Mouse (Mus musculus) erythroblast, adult 5-6 weeks (primary cell): ENCODE results near the gene Nfib. TPM values are rescaled to one million over a fixed set of nuclear protein-coding genes. Genes with fewer than 3 reads are reported as not detected.

Source experiments
- ATAC-seq: replicated peaks from 2 replicates; pipeline ENCODE4 v1.8.0; 2016; ENCODE audit warnings: moderate number of reproducible peaks, mild to moderate bottlenecking, moderate TSS enrichment, inconsistent platforms; ENCODE audit not compliant: poor library complexity, low FRiP score, severe bottlenecking
- total RNA-seq, 2 experiments: library from RNA; stranded (forward) in 1 of 2; stranded (reverse) in 1 of 2; fragments of 150-400 nt in 1 of 2; fragments of 200-764, 138-1000 nt in 1 of 2; gene quantifications; 2 replicates each; pipeline versions ENCODE4 v1.2.3 to v1.2.4; 2015 to 2017; ENCODE audit warnings: low replicate concordance in 2 of 2

Nfib gene
- total RNA-seq, 2 experiments from 2014 or later = not detected

DNA sequence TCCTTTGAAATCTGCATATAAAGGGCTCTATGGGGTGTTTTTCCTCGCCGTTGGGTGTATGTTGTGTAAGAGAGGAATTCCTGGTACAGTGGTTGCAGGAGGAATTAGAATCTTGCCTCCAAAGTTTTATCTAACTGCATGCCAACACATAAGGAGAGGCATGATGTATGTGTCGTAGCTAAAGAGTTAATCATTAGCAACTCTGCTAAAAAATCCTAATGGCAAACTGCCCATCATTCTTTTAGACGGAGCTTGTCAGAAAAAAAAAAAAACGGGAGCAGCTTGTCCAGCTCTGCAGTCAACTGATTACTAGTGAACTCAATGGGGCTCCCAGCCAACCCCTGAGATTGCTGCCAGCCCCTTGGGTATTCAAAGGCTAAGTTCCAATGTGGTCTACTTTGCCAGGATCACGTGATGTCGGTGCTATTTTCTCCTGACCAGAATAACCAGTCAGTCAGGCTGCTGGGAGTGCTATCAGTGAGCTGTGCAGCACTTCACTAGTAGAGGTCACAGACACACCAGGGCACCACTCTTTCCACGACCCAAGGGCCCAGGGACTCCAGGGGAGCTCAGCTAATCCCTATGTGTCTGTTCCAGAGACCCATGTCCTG, 258.4 kb downstream of the Nfib start:
- no peak for ATAC-seq

DNA sequence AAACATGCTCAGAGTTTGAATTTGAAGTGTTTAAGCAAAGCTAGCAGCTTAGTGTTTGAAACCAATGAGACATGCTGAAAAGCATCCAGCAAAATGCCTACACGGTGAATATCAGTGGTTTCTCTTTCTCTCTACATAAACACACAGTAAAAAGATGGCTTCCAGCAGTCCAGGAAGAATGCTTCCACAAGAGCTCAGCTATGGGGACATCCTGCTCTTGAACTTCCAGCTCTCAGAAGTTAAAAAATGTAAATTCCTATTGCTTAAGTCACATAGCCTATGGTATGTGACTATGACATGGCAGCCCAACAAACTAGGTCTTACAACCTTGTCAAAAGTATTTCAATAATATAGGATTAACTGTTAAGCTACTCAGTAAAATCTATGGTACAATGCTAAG, 261.5 kb downstream of the Nfib start:
- no peak for ATAC-seq

DNA sequence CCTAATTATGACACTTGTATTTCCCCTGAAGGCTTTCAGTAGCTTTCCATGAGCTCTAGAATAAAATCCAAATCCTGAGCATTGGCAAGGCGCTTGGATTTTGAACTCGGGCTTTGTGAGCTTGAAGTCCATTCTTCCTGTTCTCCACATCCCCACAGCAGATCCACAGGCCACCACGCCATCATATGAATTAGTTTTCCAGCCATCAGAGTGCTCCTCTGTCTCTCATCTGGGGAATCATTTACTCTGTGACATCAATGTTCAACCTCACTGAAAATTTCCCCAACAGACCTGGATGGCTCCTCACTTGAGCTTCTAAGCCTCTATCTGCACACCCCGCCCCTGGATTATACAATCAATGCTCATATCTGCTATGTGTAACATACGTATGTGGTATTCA, 262.1 kb downstream of the Nfib start:
- ATAC-seq = no peak

DNA sequence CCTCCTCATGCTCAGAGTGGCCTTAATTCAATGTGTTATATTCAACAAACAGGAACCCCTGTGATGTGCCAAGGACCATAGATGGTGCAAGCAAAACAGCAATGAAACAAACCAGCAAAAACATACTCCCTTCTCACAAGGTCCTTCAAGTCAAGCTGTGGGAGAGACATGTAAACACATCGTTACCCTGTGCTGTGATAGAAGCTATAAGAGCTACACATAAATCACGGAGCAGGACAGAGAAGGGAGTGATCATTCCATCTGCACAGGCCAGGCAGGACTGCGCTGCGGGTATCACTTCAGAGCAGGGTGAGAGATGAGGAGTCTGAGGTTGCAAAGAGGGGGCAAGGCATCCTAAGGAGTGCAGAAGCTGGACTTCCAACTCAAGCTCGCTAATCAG, 262.5 kb downstream of the Nfib start:
- no peak for ATAC-seq

DNA sequence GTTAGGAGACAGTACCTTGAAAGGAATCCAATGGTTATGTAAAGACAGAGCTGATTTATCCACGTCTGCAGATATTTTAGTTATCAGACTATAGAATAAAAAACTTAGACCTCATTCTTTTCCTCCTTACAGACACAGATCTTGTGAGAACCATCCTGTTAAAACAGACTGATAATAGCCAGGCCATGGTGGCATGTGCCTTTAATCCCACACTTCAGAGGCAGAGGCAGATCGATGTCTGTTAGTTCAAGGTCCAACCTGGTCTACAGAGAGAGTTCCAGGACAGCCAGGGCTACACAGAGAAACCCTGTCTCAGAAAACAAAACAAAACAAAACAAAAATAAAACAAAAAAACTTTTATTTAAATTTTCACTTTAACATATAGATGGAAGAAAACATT, 264.9 kb downstream of the Nfib start:
- no peak for ATAC-seq

DNA sequence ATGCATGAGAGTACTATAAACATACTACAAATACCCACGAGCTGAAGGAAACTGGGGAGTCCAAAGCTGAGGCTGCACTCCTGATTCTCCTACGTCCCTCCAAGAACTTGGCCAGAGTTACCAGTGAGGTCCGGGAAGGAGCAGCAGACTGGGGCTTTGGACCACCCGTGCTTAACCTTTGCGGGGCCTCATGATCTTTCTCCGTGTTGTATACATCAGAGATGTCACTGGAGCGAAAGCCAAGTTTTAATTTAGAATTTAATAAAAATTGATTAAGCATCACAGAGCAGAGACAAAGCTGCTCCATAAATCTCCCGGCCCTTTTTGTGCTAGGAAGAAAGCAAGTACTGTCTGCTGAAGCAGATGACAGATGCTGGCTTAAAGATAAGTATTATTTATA, 265.7 kb downstream of the Nfib start:
- no peak for ATAC-seq

DNA sequence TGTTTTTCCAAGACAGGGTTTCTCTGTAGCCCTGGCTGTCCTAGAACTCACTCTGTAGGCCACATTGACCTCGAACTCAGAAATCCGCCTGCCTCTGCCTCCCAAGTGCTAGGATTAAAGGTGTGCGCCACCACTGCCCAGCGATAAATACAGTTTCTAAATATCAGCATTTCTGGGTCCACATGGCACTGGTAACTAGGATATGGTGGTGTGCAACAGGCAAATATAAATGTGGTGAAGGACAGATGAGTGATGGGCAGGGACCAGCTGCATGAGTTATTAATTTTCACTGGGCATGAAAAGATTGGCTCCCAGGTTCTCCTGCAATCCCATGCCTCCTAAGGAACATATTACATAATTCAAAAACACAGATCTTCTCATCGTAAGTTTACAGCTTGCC, 266.9 kb downstream of the Nfib start:
- no peak for ATAC-seq

DNA sequence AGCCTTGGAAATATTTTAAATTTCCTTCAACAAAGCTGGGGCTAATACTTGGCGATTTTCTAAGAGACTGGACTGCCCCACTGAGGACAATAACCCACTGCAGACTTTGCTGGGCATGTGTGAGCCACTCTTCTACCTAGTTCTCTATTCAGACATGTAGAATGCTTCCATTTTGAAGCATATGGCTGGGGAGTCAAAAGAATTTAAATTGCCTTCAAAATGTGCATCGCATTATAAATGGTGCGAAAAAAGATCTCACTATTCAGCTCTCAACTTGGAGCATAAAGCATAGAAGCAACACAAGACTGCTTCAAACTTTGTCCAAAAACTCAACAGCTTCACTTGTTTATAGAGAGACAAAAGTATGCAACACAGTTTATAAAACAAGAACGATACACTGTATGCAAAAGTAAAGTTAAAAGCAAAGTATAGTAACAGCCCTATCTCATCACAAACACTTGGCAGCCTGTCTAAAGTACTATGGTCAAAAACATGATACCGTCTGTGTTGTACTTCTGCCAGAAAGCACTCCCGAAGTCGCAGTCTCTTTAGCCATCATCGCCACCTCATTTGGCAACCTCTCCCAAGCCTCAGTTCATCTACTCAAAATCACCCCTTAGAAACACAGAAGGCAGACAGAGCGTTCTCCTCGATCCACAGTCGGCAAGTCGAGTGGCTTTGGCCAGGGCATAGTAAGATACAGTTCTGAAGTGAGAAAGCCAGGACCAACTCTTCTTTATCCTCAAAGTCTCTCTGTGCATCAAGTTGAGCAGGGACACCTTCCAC, 267.8 kb downstream of the Nfib start:
- no peak for ATAC-seq

DNA sequence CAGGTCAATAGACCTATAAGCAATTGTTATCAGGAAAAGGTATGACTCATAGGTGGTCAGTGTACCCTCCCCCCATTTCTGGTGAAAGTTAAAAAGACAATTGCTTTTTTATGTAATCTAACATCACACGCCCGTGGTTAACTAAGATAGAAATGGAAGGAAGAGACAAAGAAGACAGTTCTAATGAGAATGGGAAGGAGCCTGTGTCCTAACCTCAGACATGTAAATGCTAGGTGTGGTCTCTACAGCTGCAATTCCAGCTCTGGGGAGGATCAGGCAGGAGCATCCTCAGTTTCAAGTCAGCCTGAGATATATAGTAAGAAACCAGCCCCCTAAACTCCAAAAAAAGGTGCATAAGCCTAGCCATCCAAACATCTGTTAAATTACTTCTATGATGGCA, 268.9 kb downstream of the Nfib start:
- ATAC-seq = no peak

DNA sequence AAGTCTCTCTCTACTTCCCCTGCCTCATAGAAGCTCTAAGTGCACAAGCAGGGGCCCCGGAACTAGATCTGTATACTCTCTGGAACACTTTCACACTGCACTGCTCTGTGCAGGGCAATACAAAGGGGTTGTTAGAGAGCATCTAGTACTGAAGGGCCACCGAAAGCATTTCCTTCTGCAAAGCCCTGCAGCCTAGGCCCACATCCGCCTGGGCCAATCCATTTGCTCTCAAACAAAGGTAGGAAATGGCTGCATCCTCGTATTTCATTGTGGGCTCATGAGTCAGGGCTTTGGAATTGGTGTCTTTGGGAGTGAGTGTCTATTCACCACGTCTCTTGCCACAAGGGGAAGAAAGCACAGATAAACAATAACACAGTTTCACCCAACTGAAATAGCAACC, 269.8 kb downstream of the Nfib start:
- ATAC-seq = no peak

DNA sequence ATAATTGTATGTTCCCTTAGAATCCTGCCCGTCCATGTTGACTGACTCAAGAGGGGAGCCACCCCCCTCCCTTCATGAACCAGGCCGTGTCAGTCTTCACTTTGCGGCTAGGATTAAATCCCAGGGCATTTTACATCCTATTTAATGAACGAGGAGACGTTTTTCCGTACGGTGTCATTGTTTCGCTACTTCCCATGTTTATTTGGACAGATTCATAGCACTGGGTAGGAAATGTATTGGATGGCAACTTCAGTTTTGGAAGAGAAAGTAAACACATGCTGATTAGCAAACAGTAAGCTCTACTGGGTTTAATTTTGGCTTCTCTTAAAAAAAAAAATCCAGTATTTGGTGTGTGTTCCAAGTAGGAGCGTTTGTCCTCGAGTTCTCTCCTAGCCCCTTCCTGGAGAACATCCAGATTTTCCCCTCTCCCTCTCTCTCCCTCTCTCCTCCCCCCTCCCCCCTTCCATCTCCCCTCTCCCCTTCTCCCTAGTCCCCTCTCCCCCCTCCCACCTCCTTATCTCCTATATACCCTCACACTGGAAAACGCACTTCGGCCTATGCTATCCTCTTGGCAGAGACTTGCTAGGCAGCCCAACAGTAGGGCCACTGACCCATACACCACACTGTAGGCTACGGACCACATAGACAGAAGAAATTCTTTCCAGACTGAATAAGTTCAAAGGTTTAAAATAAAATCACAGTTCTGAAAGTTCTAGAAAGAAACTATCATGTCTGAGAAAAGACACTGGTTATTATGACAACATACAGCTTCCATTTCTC, 271.4 kb downstream of the Nfib start:
- no peak for ATAC-seq

DNA sequence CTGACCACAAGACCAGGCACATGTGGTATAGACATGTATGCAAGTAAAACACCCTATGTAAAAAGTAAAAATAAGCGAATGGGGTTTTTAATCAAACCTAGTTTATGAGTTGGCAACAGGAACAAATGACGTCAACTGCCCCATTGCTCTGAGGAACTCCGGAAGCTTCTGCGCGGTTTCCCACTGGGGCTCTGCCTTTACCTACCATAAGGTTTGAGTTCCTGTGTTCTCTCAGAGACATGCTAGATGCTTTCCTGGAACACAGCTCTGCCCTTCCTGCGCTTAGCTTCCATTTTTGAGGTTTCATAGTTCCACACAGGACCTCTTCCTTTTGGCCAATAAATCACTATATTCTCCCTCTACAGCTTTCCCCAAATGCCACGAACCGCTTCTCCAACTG, 273.7 kb downstream of the Nfib start:
- no peak for ATAC-seq

DNA sequence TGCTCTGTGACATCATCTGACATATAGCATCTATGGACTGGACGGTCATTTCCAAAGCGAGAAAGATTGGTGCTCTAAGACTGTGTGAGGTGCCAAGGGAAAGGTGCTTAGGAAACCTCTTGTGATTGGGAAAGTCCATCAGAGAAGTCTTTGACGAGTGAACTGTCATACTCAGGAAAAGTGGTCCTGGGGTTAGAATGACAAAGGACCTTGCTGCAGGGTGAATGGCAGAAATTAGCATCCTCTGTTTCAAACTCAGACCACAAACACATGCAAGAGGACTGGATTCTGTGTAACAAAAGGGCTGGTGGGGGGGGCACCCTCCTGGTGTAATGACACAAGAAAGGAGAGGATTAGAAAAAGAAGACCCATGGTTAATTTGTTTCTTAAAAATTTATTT, 274.7 kb downstream of the Nfib start:
- no peak for ATAC-seq

DNA sequence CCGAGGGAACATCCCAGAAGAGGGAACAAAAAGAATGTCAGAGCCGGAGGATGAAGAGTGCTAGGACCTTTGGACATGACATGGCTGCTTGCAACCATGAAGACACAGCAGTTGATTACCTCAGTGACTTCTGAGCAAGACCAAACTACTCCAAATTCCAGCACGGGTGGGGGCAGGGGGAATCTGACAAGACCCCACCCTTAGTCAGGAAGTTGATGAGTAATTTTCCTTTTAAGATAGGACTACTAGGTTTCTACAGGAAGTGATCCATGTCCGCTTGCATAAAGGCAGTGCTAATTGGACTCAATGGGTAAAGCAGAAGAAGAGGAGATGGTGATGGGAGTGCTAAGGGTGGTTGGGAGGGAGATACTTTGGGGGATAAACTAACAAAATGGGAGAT, 279.3 kb downstream of the Nfib start:
- ATAC-seq = no peak

DNA sequence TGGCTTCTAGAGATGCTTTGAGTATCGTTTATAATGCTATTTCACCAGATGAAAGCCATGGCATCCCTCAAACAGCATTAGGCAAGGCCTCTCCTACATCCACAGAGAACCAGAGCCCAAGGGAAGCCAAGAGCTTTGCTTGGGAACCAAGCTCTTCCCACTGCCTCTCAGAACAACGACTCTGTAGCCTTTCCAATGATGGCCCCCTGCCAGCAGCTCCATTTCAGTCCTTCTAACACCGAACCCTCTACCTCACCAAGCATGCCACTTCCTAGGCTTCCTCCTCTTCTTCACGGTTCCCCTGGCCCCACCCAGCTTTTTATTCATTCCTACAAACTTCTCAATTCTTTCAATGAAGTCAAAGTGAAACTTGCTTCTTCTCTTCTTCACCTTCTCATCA, 287.3 kb downstream of the Nfib start:
- ATAC-seq = no peak

DNA sequence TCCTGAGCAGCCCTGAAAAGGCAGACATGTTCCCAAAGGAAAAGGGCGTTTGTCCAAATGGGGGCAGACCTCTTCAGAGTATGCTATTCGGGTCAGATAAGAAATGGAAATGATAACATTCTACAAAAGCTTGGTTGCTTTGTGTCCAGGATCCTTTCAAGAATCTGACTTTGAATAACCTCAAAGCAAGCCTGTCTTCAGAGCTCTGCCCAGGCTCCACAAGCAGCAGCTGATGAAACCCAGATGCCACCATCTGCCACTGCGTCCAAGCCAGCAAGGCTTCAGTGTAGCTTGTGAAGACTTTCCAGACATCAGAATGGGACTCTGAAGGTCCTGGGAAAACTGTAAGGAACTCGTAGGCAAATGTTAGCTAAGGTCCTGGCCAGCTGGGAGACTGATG, 289.7 kb downstream of the Nfib start:
- no peak for ATAC-seq

DNA sequence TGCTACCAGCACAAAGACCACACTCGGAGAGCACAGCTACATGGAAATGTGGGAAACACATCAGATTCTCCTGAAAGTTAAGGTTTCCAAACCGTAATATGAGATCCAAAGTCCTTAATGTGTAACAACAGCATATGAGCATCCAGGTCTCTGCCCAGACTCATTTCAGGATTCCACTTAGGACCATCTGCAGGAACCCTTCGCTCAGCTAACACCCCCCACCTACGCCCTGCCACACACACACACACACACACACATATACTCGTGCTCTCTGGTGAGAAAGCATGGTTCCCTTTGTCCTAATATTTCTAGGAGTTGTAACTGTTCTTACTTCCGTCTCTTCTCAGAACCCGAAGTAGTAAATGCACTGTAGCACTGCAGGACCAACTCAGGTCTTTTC, 292.9 kb downstream of the Nfib start:
- no peak for ATAC-seq

DNA sequence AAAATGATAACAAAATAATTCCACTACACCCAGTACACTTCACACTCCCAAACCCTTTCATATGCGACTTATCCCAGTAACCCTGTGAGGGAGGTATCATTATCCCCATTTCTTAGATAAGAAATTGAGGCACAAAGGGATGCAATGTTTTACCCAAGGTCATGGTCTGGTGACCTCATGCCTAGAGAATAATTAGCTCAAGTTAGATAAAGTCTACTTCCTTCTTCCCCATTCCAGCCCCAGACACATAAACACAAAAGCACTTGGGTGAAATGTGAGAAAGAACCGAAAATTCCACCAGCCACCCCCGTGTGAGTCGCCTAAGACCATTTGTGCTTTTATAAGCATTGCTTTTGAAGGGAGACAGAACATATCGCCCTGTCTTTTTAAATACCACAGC, 293.6 kb downstream of the Nfib start:
- no peak for ATAC-seq

DNA sequence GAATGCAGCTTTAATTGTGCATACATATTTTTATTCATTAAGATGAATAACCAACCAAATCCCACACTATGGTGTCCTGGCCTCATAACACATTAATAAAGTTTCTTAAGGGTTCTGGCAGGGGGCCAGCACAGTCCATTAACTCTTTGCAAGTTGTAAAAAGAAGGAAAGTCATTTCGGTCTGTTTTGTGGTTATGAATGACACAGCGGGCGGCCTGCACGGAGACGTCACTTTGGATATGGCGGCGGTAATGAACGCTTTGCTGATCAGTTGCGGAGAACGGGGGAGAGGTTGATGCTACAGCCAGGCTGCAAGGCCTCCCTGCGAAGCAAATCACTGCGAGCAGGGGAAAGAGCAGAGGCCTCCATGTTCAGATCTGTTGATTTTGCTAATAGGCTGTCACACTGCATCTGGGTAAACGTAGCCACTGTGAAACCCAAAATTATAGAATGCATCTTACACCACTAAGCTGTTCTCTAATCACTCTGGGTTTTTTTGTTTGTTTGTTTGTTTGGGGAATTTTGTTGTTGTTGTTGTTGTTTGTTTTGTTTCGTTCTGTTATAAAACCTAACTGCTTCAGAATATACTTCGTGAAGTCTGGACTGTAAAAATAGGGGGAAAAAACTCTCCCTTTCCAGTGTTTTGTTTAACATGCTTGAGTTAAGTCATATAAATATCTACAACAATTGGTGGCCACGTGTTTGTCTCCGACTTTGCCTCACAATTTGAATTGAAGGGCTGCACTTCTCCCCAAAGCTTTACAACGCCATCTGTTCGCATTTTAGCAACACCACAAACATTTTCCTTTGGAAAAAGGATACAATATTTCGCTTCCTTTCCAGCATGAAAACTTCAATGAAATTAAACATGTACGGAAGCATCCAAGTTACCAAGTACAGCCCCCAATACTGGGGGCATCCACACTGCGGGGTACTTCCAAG, 296.8 kb downstream of the Nfib start:
- no peak for ATAC-seq

DNA sequence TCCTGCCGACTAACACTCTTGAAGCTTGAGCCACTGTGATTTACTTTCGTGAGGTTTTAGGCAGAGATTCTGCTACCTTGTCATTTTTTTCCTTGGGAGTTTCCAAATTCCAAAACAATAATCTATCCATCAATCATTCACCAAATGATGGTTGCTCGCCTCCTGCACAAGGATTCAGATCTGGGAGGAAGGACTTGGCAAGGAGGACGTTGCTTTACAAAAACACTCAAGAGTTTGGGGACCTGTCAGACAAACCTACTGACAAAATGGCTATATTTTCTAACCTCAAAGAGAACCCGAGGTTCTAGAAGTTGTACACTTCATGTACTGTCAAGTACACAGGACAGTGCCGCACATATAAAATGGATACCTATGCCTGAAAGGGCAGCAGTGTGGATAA, 299.0 kb downstream of the Nfib start:
- no peak for ATAC-seq
